Mouse (Mus musculus) A20 (cell line): ENCODE measurements at regions not wholly inside any gene's neighbourhood (a gene's known extent, or its start where the extent isn't known, plus 50 kb on each side); places are given as distances from the start of the nearest gene placed in this dataset.

Experiments
- DNase-seq: peaks from one replicate; pipeline ENCODE4 v3.0.0-alpha.2; 2011; ENCODE audit warnings: low read depth, low spot score

- DNase-seq, result no peak
These were observed 152.8 kb upstream of the Usp24 start for GRCm38 (mm10) chr4:106163220-106163619.

- DNase-seq, result no peak
These were observed 148.3 kb upstream of the Usp24 start for GRCm38 (mm10) chr4:106167716-106168115.

GRCm38 (mm10) chr4:106168741-106169140 is 147.3 kb upstream of the Usp24 start:
- DNase-seq, result peak; percentile 12

GRCm38 (mm10) chr4:106169466-106169865 is 146.5 kb upstream of the Usp24 start:
- DNase-seq, result no peak

- DNase-seq, result no peak
These were observed 145.3 kb upstream of the Usp24 start for GRCm38 (mm10) chr4:106170731-106171130.

GRCm38 (mm10) chr4:106175352-106175751 is 140.7 kb upstream of the Usp24 start:
- no peak for DNase-seq

GRCm38 (mm10) chr4:106185745-106186501 is 130.1 kb upstream of the Usp24 start:
- no peak for DNase-seq

- DNase-seq, result no peak
These were observed 129.3 kb upstream of the Usp24 start for GRCm38 (mm10) chr4:106186684-106187083.

GRCm38 (mm10) chr4:106190248-106190647 is 125.8 kb upstream of the Usp24 start:
- DNase-seq, result no peak

GRCm38 (mm10) chr4:106191331-106191730 is 124.7 kb upstream of the Usp24 start:
- no peak for DNase-seq

- DNase-seq, result no peak
These were observed 124.2 kb upstream of the Usp24 start for GRCm38 (mm10) chr4:106191843-106192242.

GRCm38 (mm10) chr4:106193204-106193945 is 122.6 kb upstream of the Usp24 start:
- DNase-seq, result no peak

- DNase-seq, result no peak
These were observed 120.4 kb upstream of the Usp24 start for GRCm38 (mm10) chr4:106195497-106196166.

GRCm38 (mm10) chr4:106199833-106200232 is 116.2 kb upstream of the Usp24 start:
- DNase-seq, result no peak

- no peak for DNase-seq
These were observed 115.8 kb upstream of the Usp24 start for GRCm38 (mm10) chr4:106200241-106200640.

- no peak for DNase-seq
These were observed 113.5 kb upstream of the Usp24 start for GRCm38 (mm10) chr4:106202554-106202953.

GRCm38 (mm10) chr4:106205200-106205599 is 110.8 kb upstream of the Usp24 start:
- DNase-seq, result no peak

- DNase-seq, result no peak
These were observed 110.0 kb upstream of the Usp24 start for GRCm38 (mm10) chr4:106206023-106206422.

GRCm38 (mm10) chr4:106209465-106209864 is 106.5 kb upstream of the Usp24 start:
- DNase-seq, result no peak

GRCm38 (mm10) chr4:106209975-106210374 is 106.0 kb upstream of the Usp24 start:
- DNase-seq, result peak; percentile 30

GRCm38 (mm10) chr4:106214170-106214569 is 101.8 kb upstream of the Usp24 start:
- DNase-seq, result no peak

GRCm38 (mm10) chr4:106220621-106221020 is 95.4 kb upstream of the Usp24 start:
- DNase-seq, result no peak
